In the genomic region with DNA sequence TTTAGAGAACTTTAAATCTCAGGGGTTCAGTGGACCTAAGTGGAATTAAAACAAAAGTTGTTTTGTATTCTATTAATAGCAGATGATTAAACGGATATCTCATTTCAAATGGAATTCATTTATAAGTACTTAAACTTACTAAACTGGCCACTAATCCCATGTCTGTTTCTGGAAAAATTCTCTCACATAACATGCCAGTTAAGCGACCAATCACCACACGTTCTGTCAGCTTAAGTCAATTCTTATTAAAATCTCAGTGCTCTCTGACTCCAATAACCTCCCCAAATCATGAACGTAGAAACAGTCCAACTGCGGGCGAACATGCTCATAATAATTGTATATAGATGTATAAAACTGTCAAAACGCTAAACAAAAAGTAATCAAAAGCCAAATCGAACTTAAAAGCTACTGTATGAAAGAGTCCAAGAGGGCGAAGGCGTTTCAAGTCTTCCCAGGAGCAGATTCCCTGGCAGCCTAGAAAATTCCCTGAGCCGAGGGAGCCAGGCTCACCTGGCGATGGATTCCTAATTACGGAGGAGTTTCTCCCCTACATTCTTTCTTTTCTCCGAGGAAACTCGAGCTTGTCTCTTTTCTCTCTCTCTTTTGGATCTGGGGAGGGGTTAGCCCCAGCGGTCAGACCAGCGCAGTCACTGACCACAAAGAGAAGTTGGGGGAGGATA, we compare ENCODE assay signal across 8 mouse cellular contexts. TPM values are rescaled to one million over a fixed set of nuclear protein-coding genes. Genes with fewer than 3 reads are reported as not detected.
DNase-seq lines count a peak whose midpoint lies in the region; ATAC-seq and TF ChIP-seq lines count a peak whose summit lies in the region.

No protein-coding gene starts in this region.

- ATAC-seq in liver, embryonic 14.5 days (ENCODE audit: insufficient read depth) = no peak
- ATAC-seq in inflammation-experienced regulatory T-cells, adult 6 months = no peak

- no peak for TF ChIP-seq EP300 in liver, embryonic 14.5 days (IDR thresholded peaks at IDR 0.05; ENCODE audit: low read depth)

- TF ChIP-seq CTCF in testis, adult 2 months (IDR thresholded peaks at IDR 0.05; ENCODE audit: control insufficient read depth, insufficient read depth, insufficient replicate concordance, low read depth, low read length) = no peak
- TF ChIP-seq CTCF in liver, embryonic 14.5 days (IDR thresholded peaks at IDR 0.05; ENCODE audit: low read depth) = no peak

- 0 out of 2 replicates have a peak overlapping the region, but pooled peaks have one; percentile 20 for H3K9ac ChIP-seq in liver, embryonic 14.5 days (replicated peaks)

- WGBS in liver, embryonic 14.5 days (ENCODE audit: insufficient replicate concordance) = 10% methylated on average over 17 of the region's 17 CpGs

- peak overlapping the region; percentile 84 for H3K4me3 ChIP-seq in testis, adult 2 months (ENCODE audit: control insufficient read depth, low read depth, low read length)
- H3K4me3 ChIP-seq in liver, embryonic 14.5 days (ENCODE audit: insufficient read depth in 1 of 2, low read depth in 2 of 2, low read length in 2 of 2) = peak overlapping the region; percentile 53 to 55

- DNase-seq in adrenal gland, adult 2 months = peak; percentile 14
- DNase-seq in adrenal gland, adult 8-10 months = no peak
- no peak for DNase-seq in testis, postnatal 10 days (ENCODE audit: low spot score)
- DNase-seq in liver, embryonic 14.5 days (ENCODE audit: low read depth in 3 of 3, low spot score in 3 of 3) = no peak
- DNase-seq in urinary bladder, adult 2 months (ENCODE audit: low spot score) = no peak
- DNase-seq in gastrocnemius, adult 8-10 months (ENCODE audit: low spot score in 2 of 2) = no peak

- H3K9me3 ChIP-seq in liver, embryonic 14.5 days (ENCODE audit: control insufficient read depth, low read length) = no peaks in the 10 kb centered on the region

- no peak for TF ChIP-seq POLR2A in testis, adult 2 months (IDR thresholded peaks at IDR 0.05; ENCODE audit: control insufficient read depth, low read depth, low read length)

- no peaks in the 10 kb centered on the region for H3K36me3 ChIP-seq in testis, adult 2 months (ENCODE audit: control insufficient read depth, insufficient read depth, low read length)
- no peaks in the 10 kb centered on the region for H3K36me3 ChIP-seq in liver, embryonic 14.5 days (replicated peaks; ENCODE audit: control insufficient read depth, insufficient read depth, low read depth)

- H3K4me1 ChIP-seq in testis, adult 2 months (ENCODE audit: control insufficient read depth, insufficient read depth, low read length) = peaks cover 11% of the 10 kb centered on the region
- H3K4me1 ChIP-seq in liver, embryonic 14.5 days (replicated peaks; ENCODE audit: control insufficient read depth in 2 of 2, insufficient read depth in 2 of 2, low read length in 1 of 2) = no peaks in the 10 kb centered on the region; a peak in 1 of 4 replicates

- H3K4me2 ChIP-seq in liver, embryonic 14.5 days (ENCODE audit: low read depth) = peak overlapping the region; percentile 63

- H3K27me3 ChIP-seq in testis, adult 2 months (ENCODE audit: control insufficient read depth, insufficient read depth, low read length) = no peaks in the 10 kb centered on the region
- H3K27me3 ChIP-seq in liver, embryonic 14.5 days (ENCODE audit: control insufficient read depth, insufficient read depth, low read length) = peaks cover 18% of the 10 kb centered on the region

- H3K27ac ChIP-seq in testis, adult 2 months (ENCODE audit: control insufficient read depth, insufficient read depth, low read depth, low read length) = no peak overlapping the region; the same call in 1 of the 2 replicates
- no peak overlapping the region for H3K27ac ChIP-seq in liver, embryonic 14.5 days

RNA-seq across cellular contexts. Expression of gene Baiap2l1, which starts 1.0 kb away (rescaled TPM):
- total RNA-seq in adrenal gland, adult 2 months (2021) = 1 to 10 TPM; 8.5 to 8.6 TPM
- 5.6 and 6.9 TPM in 2 replicates for polyA plus RNA-seq in adrenal gland, adult 2 months (2012; rRNA removed)
- 10 to 100 TPM in 2 of 4 experiments, 1 to 10 TPM in 2; 6.2 to 21.3 (median 11.1) TPM for total RNA-seq in adrenal gland, adult 8-10 months (2022)
- 2.3 and 3.1 TPM in 2 replicates for polyA plus RNA-seq in testis, adult 2 months (2012; rRNA removed)
- 1.8 and 2.4 TPM in 2 replicates for polyA plus RNA-seq in liver, embryonic 14.5 days (2012; rRNA removed)
- 3.5 and 3.8 TPM in 2 replicates for polyA plus RNA-seq in liver, embryonic 14.5 days (2014; fragmentation: Nextera tagmentation; extraction: Ambion mirVana)
- polyA plus RNA-seq in urinary bladder, adult 2 months (2012; rRNA removed) = 7.3 and 8.6 TPM in 2 replicates
- under 1 TPM; 0.27 to 0.48 (median 0.37) TPM for total RNA-seq in gastrocnemius, adult 8-10 months (2022)
- polyA plus RNA-seq in inflammation-experienced regulatory T-cells, adult 6 months (2017; shearing (Covaris generic)) = 1 to 10 TPM in 1 of 3 experiments, under 1 TPM in 2; 0.43 to 1.2 (median 0.67) TPM
